Mouse (Mus musculus): ENCODE measurements around the gene Tnni3. TPM values are rescaled to one million over a fixed set of nuclear protein-coding genes. Genes with fewer than 3 reads are reported as not detected.
"Not testable (repeated sequence)": the region's sequence is repeated elsewhere in the genome, so short reads cannot be mapped to it uniquely, and the experiment has no call there.

The Tnni3 gene
- polyA plus RNA-seq, 1 experiment from 2014 or later = 0.36 TPM

- peaks cover 51% of the 10 kb centered on the region for H3K36me3 ChIP-seq (replicated peaks; ENCODE audit: control insufficient read depth, insufficient read depth)
- DNase-seq (ENCODE audit: low spot score) (no peak), ATAC-seq (ENCODE audit: low FRiP score) (no peak)
- peaks cover 14% of the 10 kb centered on the region for H3K4me1 ChIP-seq (replicated peaks; ENCODE audit: control insufficient read depth, insufficient read depth, low read length)
- H3K4me2 ChIP-seq (replicated peaks) = no peak overlapping the region
- no peak overlapping the region for H3K4me3 ChIP-seq (replicated peaks; ENCODE audit: low read length)
- no peaks in the 10 kb centered on the region for H3K9me3 ChIP-seq (ENCODE audit: control insufficient read depth, low read length)
- WGBS = 67% methylated on average over 5 of the region's 5 CpGs
- H3K27ac ChIP-seq = no peak overlapping the region
- no peaks in the 10 kb centered on the region for H3K27me3 ChIP-seq (ENCODE audit: control insufficient read depth, insufficient read depth, low read length)
- H3K9ac ChIP-seq = no peak overlapping the region
Measured at GRCm38 (mm10) chr7:4541344-4541743, 17.3 kb upstream of the Tnni3 start.

- DNase-seq (ENCODE audit: low spot score) (no peak), ATAC-seq (ENCODE audit: low FRiP score) (no peak)
- Histone ChIP-seq H3K36me3 (replicated peaks; ENCODE audit: control insufficient read depth, insufficient read depth) (peaks cover 51% of the 10 kb centered on the region), H3K4me3 (replicated peaks; ENCODE audit: low read length) (no peak overlapping the region), H3K4me2 (replicated peaks) (no peak overlapping the region), H3K9me3 (ENCODE audit: control insufficient read depth, low read length) (no peaks in the 10 kb centered on the region), H3K27me3 (ENCODE audit: control insufficient read depth, insufficient read depth, low read length) (no peaks in the 10 kb centered on the region), H3K27ac (no peak overlapping the region), H3K9ac (no peak overlapping the region), H3K4me1 (replicated peaks; ENCODE audit: control insufficient read depth, insufficient read depth, low read length) (no peaks in the 10 kb centered on the region)
- 74% methylated on average over 2 of the region's 2 CpGs for WGBS
Measured at GRCm38 (mm10) chr7:4539019-4539418, 15.0 kb upstream of the Tnni3 start.

GRCm38 (mm10) chr7:4537181-4537580 is 13.2 kb upstream of the Tnni3 start:
- Histone ChIP-seq H3K4me1 (replicated peaks; ENCODE audit: control insufficient read depth, insufficient read depth, low read length) (0 out of 2 replicates have a peak, but pooled peaks cover 2% of the 10 kb centered on the region), H3K9ac (no peak overlapping the region), H3K4me2 (replicated peaks) (no peak overlapping the region), H3K9me3 (ENCODE audit: control insufficient read depth, low read length) (no peaks in the 10 kb centered on the region), H3K27me3 (ENCODE audit: control insufficient read depth, insufficient read depth, low read length) (peaks cover 4% of the 10 kb centered on the region), H3K27ac (no peak overlapping the region), H3K4me3 (replicated peaks; ENCODE audit: low read length) (no peak overlapping the region), H3K36me3 (replicated peaks; ENCODE audit: control insufficient read depth, insufficient read depth) (peaks cover 39% of the 10 kb centered on the region)
- ATAC-seq (ENCODE audit: low FRiP score) (no peak), DNase-seq (ENCODE audit: low spot score) (no peak)
- 65% methylated on average over 4 of the region's 4 CpGs for WGBS

GRCm38 (mm10) chr7:4536369-4536768 is 12.3 kb upstream of the Tnni3 start:
- 0 out of 2 replicates have a peak, but pooled peaks cover 5% of the 10 kb centered on the region for H3K4me1 ChIP-seq (replicated peaks; ENCODE audit: control insufficient read depth, insufficient read depth, low read length)
- no peak overlapping the region for H3K9ac ChIP-seq
- no peak overlapping the region for H3K4me2 ChIP-seq (replicated peaks)
- H3K27me3 ChIP-seq (ENCODE audit: control insufficient read depth, insufficient read depth, low read length) = peaks cover 11% of the 10 kb centered on the region
- H3K36me3 ChIP-seq (replicated peaks; ENCODE audit: control insufficient read depth, insufficient read depth) = peaks cover 31% of the 10 kb centered on the region
- ATAC-seq (ENCODE audit: low FRiP score) (no peak), DNase-seq (ENCODE audit: low spot score) (no peak)
- H3K27ac ChIP-seq = no peak overlapping the region
- no peak overlapping the region for H3K4me3 ChIP-seq (replicated peaks; ENCODE audit: low read length)
- 74% methylated on average over 4 of the region's 4 CpGs for WGBS
- no peaks in the 10 kb centered on the region for H3K9me3 ChIP-seq (ENCODE audit: control insufficient read depth, low read length)

- Histone ChIP-seq H3K27me3 (ENCODE audit: control insufficient read depth, insufficient read depth, low read length) (peaks cover 11% of the 10 kb centered on the region), H3K4me1 (replicated peaks; ENCODE audit: control insufficient read depth, insufficient read depth, low read length) (peaks cover 5% of the 10 kb centered on the region; the same call in 1 of the 2 replicates), H3K27ac (no peak within 1 kb of the TSS), H3K4me2 (replicated peaks) (peak within 1 kb of the TSS; percentile 46), H3K36me3 (replicated peaks; ENCODE audit: control insufficient read depth, insufficient read depth) (0 out of 2 replicates have a peak, but pooled peaks cover 1% of the 10 kb centered on the region), H3K4me3 (replicated peaks; ENCODE audit: low read length) (peak within 1 kb of the TSS; percentile 22), H3K9me3 (ENCODE audit: control insufficient read depth, low read length) (no peaks in the 10 kb centered on the region), H3K9ac (no peak within 1 kb of the TSS; the same call in 1 of the 2 replicates)
- peak; percentile 57 for DNase-seq (ENCODE audit: low spot score)
- WGBS = 4% methylated on average over 28 of the region's 28 CpGs
- ATAC-seq (ENCODE audit: low FRiP score) = peak; percentile 68
Measured at GRCm38 (mm10) chr7:4532005-4532729, 8.1 kb upstream of the Tnni3 start, which contains the start of gene Dnaaf3. Gene Dnaaf3 (minus strand): TSS chr7:4532453.

GRCm38 (mm10) chr7:4530166-4530565 is 6.1 kb upstream of the Tnni3 start:
- not testable (repeated sequence) for ATAC-seq (ENCODE audit: low FRiP score); H3K9me3 ChIP-seq (ENCODE audit: control insufficient read depth, low read length); H3K9ac ChIP-seq; H3K4me1 ChIP-seq (replicated peaks; ENCODE audit: control insufficient read depth, insufficient read depth, low read length); H3K36me3 ChIP-seq (replicated peaks; ENCODE audit: control insufficient read depth, insufficient read depth); H3K4me2 ChIP-seq (replicated peaks); DNase-seq (ENCODE audit: low spot score); H3K27ac ChIP-seq; H3K4me3 ChIP-seq (replicated peaks; ENCODE audit: low read length)
- H3K27me3 ChIP-seq (ENCODE audit: control insufficient read depth, insufficient read depth, low read length) = peaks cover 11% of the 10 kb centered on the region
- WGBS = 59% methylated on average over 8 of the region's 8 CpGs

- Histone ChIP-seq H3K9ac (no peak overlapping the region; the same call in 1 of the 2 replicates), H3K4me3 (replicated peaks; ENCODE audit: low read length) (peak overlapping the region; percentile 28; the same call in 1 of the 2 replicates), H3K9me3 (ENCODE audit: control insufficient read depth, low read length) (no peaks in the 10 kb centered on the region), H3K27ac (no peak overlapping the region), H3K4me1 (replicated peaks; ENCODE audit: control insufficient read depth, insufficient read depth, low read length) (peaks cover 4% of the 10 kb centered on the region; the same call in 1 of the 2 replicates), H3K27me3 (ENCODE audit: control insufficient read depth, insufficient read depth, low read length) (peaks cover 9% of the 10 kb centered on the region), H3K4me2 (replicated peaks) (peak overlapping the region; percentile 56), H3K36me3 (replicated peaks; ENCODE audit: control insufficient read depth, insufficient read depth) (no peaks in the 10 kb centered on the region)
- DNase-seq (ENCODE audit: low spot score) = no peak
- WGBS = 47% methylated on average over 18 of the region's 18 CpGs
- peak; percentile 15 for ATAC-seq (ENCODE audit: low FRiP score)
Measured at GRCm38 (mm10) chr7:4527302-4527689, 3.3 kb upstream of the Tnni3 start.

- H3K4me2 ChIP-seq (replicated peaks) = peak overlapping the region; percentile 56
- DNase-seq (ENCODE audit: low spot score) = peak; percentile 91
- H3K27ac ChIP-seq = 0 out of 2 replicates have a peak overlapping the region, but pooled peaks have one; percentile 39
- H3K9ac ChIP-seq = peak overlapping the region; percentile 50
- H3K36me3 ChIP-seq (replicated peaks; ENCODE audit: control insufficient read depth, insufficient read depth) = no peaks in the 10 kb centered on the region
- no peaks in the 10 kb centered on the region for H3K9me3 ChIP-seq (ENCODE audit: control insufficient read depth, low read length)
- H3K4me1 ChIP-seq (replicated peaks; ENCODE audit: control insufficient read depth, insufficient read depth, low read length) = no peaks in the 10 kb centered on the region; the same call in 1 of the 2 replicates
- peak overlapping the region; percentile 28 for H3K4me3 ChIP-seq (replicated peaks; ENCODE audit: low read length)
- 26% methylated on average over 40 of the region's 40 CpGs for WGBS
- H3K27me3 ChIP-seq (ENCODE audit: control insufficient read depth, insufficient read depth, low read length) = peaks cover 4% of the 10 kb centered on the region; the same call in 1 of the 2 replicates
- peak; percentile 93 for ATAC-seq (ENCODE audit: low FRiP score)
Measured at GRCm38 (mm10) chr7:4526341-4527301, 2.6 kb upstream of the Tnni3 start.
